Mouse (Mus musculus) liver, postnatal 0 days (tissue): Measurements from ENCODE around the gene Hoxb4. TPM values are rescaled to one million over a fixed set of nuclear protein-coding genes. Genes with fewer than 3 reads are reported as not detected.

Source experiments
- ATAC-seq: fragments of 200-750 bp; cut with Nextera tagmentation; 2 replicates; pipeline ENCODE4 v1.8.0; 2017; ENCODE audit warnings: mild to moderate bottlenecking, moderate library complexity
- DNase-seq: peaks from one replicate; pipeline ENCODE4 v3.0.0-alpha.2; 2016
- H3K27ac ChIP-seq: fragments of 300-500 bp; sonication (generic); 2 replicates; pipeline ENCODE4 v1.5.1; 2014; ENCODE audit warnings: antibody characterized with exemption, moderate library complexity, mild to moderate bottlenecking, low read depth
- H3K27me3 ChIP-seq: fragments of 300-500 bp; sonication (generic); 2 replicates; pipeline ENCODE4 v1.6.1; 2014; ENCODE audit warnings: low read length, control low read depth, mixed read lengths; ENCODE audit not compliant: insufficient read depth
- H3K36me3 ChIP-seq: fragments of 300-500 bp; sonication (generic); replicated peaks from 2 replicates; pipeline ENCODE4 v1.6.1; 2014; ENCODE audit warnings: mild to moderate bottlenecking, control low read depth, low read length, moderate library complexity, mixed read lengths; ENCODE audit not compliant: insufficient read depth
- H3K4me1 ChIP-seq: fragments of 300-500 bp; sonication (generic); 2 replicates; pipeline ENCODE4 v1.6.1; 2014; ENCODE audit warnings: antibody characterized with exemption, mild to moderate bottlenecking, control low read depth; ENCODE audit not compliant: insufficient read depth
- H3K4me2 ChIP-seq: fragments of 300-500 bp; sonication (generic); 2 replicates; pipeline ENCODE4 v1.6.1; 2014; ENCODE audit warnings: low read depth, mild to moderate bottlenecking, low read length, moderate library complexity, mixed read lengths
- H3K4me3 ChIP-seq: fragments of 300-500 bp; sonication (generic); 2 replicates; pipeline ENCODE4 v1.5.1; 2014; ENCODE audit warnings: low read depth, low read length
- H3K9ac ChIP-seq: fragments of 300-500 bp; sonication (generic); replicated peaks from 2 replicates; pipeline ENCODE4 v1.6.1; 2014; ENCODE audit warnings: mild to moderate bottlenecking, moderate library complexity
- H3K9me3 ChIP-seq: fragments of 300-500 bp; sonication (generic); 2 replicates; pipeline ENCODE4 v1.6.1; 2016; ENCODE audit warnings: mild to moderate bottlenecking, control low read depth, low read length, mixed read lengths
- CTCF ChIP-seq: sonication (generic); IDR thresholded peaks from 2 replicates; pipeline ENCODE4 v1.5.1; 2016; ENCODE audit warnings: antibody characterized with exemption, low read depth
- EP300 ChIP-seq: IDR thresholded peaks from 2 replicates; pipeline ENCODE4 v1.6.1; 2016; ENCODE audit warnings: antibody characterized with exemption, low read depth, mild to moderate bottlenecking
- WGBS: fragments of 180-500 bp; shearing (Covaris S2); extraction: QIAGEN DNeasy Blood & Tissue Kit; methylation state at CpG from one replicate; pipeline ENCODE4 v1.1.7; 2014; ENCODE audit not compliant: insufficient replicate concordance; 5-methylcytosine and 5-hydroxymethylcytosine counted together
- polyA plus RNA-seq: library from polyadenylated mRNA; unstranded; fragments of >200 nt; fragmentation: Nextera tagmentation; extraction: Ambion mirVana; gene quantifications from 2 replicates; pipeline ENCODE4 v1.2.1, GENCODE M21; 2015

Gene Hoxb4
- polyA plus RNA-seq, 1 experiment from 2014 or later: 0.27 TPM

GRCm38 (mm10) chr11:96343206-96343745, 25.2 kb downstream of the Hoxb4 start:
- peaks cover 87% of the 10 kb centered on the region for H3K27me3 ChIP-seq
- H3K4me2 ChIP-seq: no peak overlapping the region
- 38% methylated on average over 2 of the region's 2 CpGs for WGBS
- no peak overlapping the region for H3K27ac ChIP-seq
- DNase-seq: no peak
- H3K9ac ChIP-seq: no peak overlapping the region
- H3K4me1 ChIP-seq: no peaks in the 10 kb centered on the region; the same call in 1 of the 2 replicates
- H3K36me3 ChIP-seq: no peaks in the 10 kb centered on the region
- ATAC-seq: no peak
- TF ChIP-seq CTCF (no peak), EP300 (no peak)
- H3K9me3 ChIP-seq: no peaks in the 10 kb centered on the region
- H3K4me3 ChIP-seq: no peak overlapping the region

- TF ChIP-seq EP300: no peak
- no peak for TF ChIP-seq CTCF
- no peak overlapping the region for H3K27ac ChIP-seq
- H3K27me3 ChIP-seq: peaks cover 90% of the 10 kb centered on the region
- H3K9me3 ChIP-seq: no peaks in the 10 kb centered on the region
- ATAC-seq: no peak
- H3K36me3 ChIP-seq: no peaks in the 10 kb centered on the region
- no peak for DNase-seq
- no peaks in the 10 kb centered on the region; the same call in 1 of the 2 replicates for H3K4me1 ChIP-seq
- WGBS: 31% methylated on average over 37 of the region's 40 CpGs
- H3K4me3 ChIP-seq: no peak overlapping the region
- no peak overlapping the region for H3K9ac ChIP-seq
- H3K4me2 ChIP-seq: no peak overlapping the region
These were observed 26.2 kb downstream of the Hoxb4 start for GRCm38 (mm10) chr11:96344061-96344877.

- TF ChIP-seq CTCF: no peak
- no peak for TF ChIP-seq EP300
- 55% methylated on average over 6 of the region's 6 CpGs for WGBS
- Histone ChIP-seq H3K4me3 (no peak overlapping the region), H3K36me3 (no peaks in the 10 kb centered on the region), H3K4me2 (no peak overlapping the region), H3K9ac (no peak overlapping the region), H3K27me3 (peaks cover 89% of the 10 kb centered on the region), H3K4me1 (no peaks in the 10 kb centered on the region; the same call in 1 of the 2 replicates), H3K27ac (no peak overlapping the region), H3K9me3 (no peaks in the 10 kb centered on the region)
- DNase-seq (no peak), ATAC-seq (no peak)
These were observed 26.8 kb downstream of the Hoxb4 start for GRCm38 (mm10) chr11:96344878-96345159.

- Histone ChIP-seq H3K9me3 (no peaks in the 10 kb centered on the region), H3K4me1 (no peaks in the 10 kb centered on the region; the same call in 1 of the 2 replicates), H3K4me3 (peak overlapping the region; percentile 31), H3K27me3 (peaks cover 88% of the 10 kb centered on the region), H3K27ac (no peak overlapping the region), H3K9ac (peak overlapping the region; percentile 34), H3K4me2 (peak overlapping the region; percentile 63), H3K36me3 (no peaks in the 10 kb centered on the region)
- DNase-seq (no peak), ATAC-seq (no peak)
- 11% methylated on average over 43 of the region's 56 CpGs for WGBS
- no peak for TF ChIP-seq EP300
- no peak for TF ChIP-seq CTCF
These were observed 27.3 kb downstream of the Hoxb4 start for GRCm38 (mm10) chr11:96345220-96345892.

GRCm38 (mm10) chr11:96345893-96346806, 28.1 kb downstream of the Hoxb4 start:
- Histone ChIP-seq H3K4me3 (peak overlapping the region; percentile 31), H3K27ac (no peak overlapping the region), H3K36me3 (no peaks in the 10 kb centered on the region), H3K27me3 (peaks cover 89% of the 10 kb centered on the region), H3K9ac (peak overlapping the region; percentile 34), H3K9me3 (no peaks in the 10 kb centered on the region), H3K4me1 (no peaks in the 10 kb centered on the region; the same call in 1 of the 2 replicates), H3K4me2 (peak overlapping the region; percentile 63)
- no peak; the same call in 1 of the 2 replicates for TF ChIP-seq CTCF
- TF ChIP-seq EP300: no peak
- ATAC-seq (no peak), DNase-seq (no peak)
- 17% methylated on average over 41 of the region's 45 CpGs for WGBS
